ENCODE assay signal across 8 mouse cellular contexts in the genomic region with DNA sequence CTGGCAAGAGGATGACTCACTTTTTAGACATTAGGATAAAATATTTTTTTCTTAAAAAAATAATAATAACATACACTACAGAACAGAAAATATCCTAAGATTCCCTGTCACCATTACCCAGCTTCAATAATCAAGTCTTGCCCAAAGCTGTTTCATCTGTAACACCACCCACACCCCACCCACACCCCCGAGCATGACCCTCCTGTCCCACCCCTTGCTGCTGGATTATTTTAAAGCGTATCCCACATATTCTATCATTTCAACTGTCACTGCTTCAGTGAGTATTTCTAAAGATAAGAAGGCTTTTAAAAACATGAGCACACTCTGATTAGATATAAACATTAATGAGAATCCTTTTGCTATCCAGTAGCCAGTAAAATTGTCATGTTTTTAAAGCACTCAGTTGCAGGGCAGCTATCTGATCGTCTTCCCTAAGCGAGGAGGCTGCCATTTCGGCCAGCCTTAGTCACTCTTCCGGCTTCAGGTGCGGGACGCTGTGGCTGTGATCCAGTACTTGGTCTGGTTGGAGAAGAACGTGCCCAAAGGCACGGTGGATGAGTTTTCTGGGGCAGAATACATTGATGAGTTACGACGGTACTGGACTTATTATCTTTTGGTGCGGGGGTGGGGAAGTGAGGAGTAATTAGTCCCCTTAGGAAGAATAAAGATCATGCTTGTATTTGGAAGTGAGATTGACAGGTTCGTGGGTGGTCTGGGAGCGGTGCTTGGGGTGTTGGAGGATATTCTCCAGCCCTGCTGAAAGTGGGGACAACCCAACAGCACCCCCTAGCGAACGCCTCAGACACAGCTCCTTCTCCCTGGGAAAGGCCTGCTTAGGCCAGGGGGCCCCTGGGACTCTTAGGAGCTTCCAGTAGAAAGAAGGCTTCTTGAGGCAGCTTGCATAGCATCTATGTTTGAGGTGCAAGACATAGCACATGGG. TPM values are rescaled to one million over a fixed set of nuclear protein-coding genes. Genes with fewer than 3 reads are reported as not detected.
DNase-seq lines count a peak whose midpoint lies in the region; ATAC-seq and TF ChIP-seq lines count a peak whose summit lies in the region.

No protein-coding gene starts in this region.

- H3K4me1 ChIP-seq in forebrain, embryonic 11.5 days (replicated peaks; ENCODE audit: control insufficient read depth, insufficient read depth, low read length): no peaks in the 10 kb centered on the region
- H3K4me1 ChIP-seq in heart, postnatal 0 days (ENCODE audit: control insufficient read depth, insufficient read depth): no peaks in the 10 kb centered on the region
- no peaks in the 10 kb centered on the region for H3K4me1 ChIP-seq in liver, postnatal 0 days (ENCODE audit: insufficient read depth)

- H3K9ac ChIP-seq in forebrain, embryonic 11.5 days (ENCODE audit: low read length): no peak overlapping the region
- H3K9ac ChIP-seq in heart, postnatal 0 days (replicated peaks; ENCODE audit: low read depth, low read length): no peak overlapping the region
- H3K9ac ChIP-seq in liver, postnatal 0 days (replicated peaks): no peak overlapping the region

- no peak overlapping the region for H3K27ac ChIP-seq in forebrain, embryonic 11.5 days (ENCODE audit: low read depth, low read length)
- H3K27ac ChIP-seq in heart, postnatal 0 days (ENCODE audit: low read depth): no peak overlapping the region
- no peak overlapping the region for H3K27ac ChIP-seq in liver, postnatal 0 days (ENCODE audit: low read depth)

- no peak for TF ChIP-seq EP300 in heart, postnatal 0 days (IDR thresholded peaks at IDR 0.05; ENCODE audit: low read depth)
- no peak for TF ChIP-seq EP300 in liver, postnatal 0 days (IDR thresholded peaks at IDR 0.05; ENCODE audit: low read depth)

- WGBS in forebrain, embryonic 11.5 days: 26% methylated on average over 17 of the region's 17 CpGs
- 19% methylated on average over 17 of the region's 17 CpGs for WGBS in heart, postnatal 0 days
- 27% methylated on average over 17 of the region's 17 CpGs for WGBS in liver, postnatal 0 days (ENCODE audit: insufficient replicate concordance)

- peak; percentile 61 for TF ChIP-seq CTCF in heart, postnatal 0 days (IDR thresholded peaks at IDR 0.05; ENCODE audit: low read depth)
- TF ChIP-seq CTCF in liver, postnatal 0 days (IDR thresholded peaks at IDR 0.05; ENCODE audit: low read depth): peak; percentile 74

- no peak overlapping the region for H3K4me3 ChIP-seq in forebrain, embryonic 11.5 days (ENCODE audit: low read depth, low read length)
- no peak overlapping the region for H3K4me3 ChIP-seq in heart, postnatal 0 days (ENCODE audit: low read depth, low read length)
- peak overlapping the region; percentile 9; the same call in 1 of the 2 replicates for H3K4me3 ChIP-seq in liver, postnatal 0 days (ENCODE audit: low read depth, low read length)

- H3K36me3 ChIP-seq in forebrain, embryonic 11.5 days (ENCODE audit: control insufficient read depth, insufficient read depth, low read length): no peaks in the 10 kb centered on the region
- no peaks in the 10 kb centered on the region for H3K36me3 ChIP-seq in heart, postnatal 0 days (replicated peaks; ENCODE audit: control insufficient read depth, insufficient read depth, low read length)
- H3K36me3 ChIP-seq in liver, postnatal 0 days (replicated peaks; ENCODE audit: insufficient read depth, low read length): no peaks in the 10 kb centered on the region

- ATAC-seq in forebrain, embryonic 11.5 days (replicated peaks; ENCODE audit: low FRiP score): peak; percentile 61; the same call in 1 of the 2 replicates
- ATAC-seq in heart, postnatal 0 days (ENCODE audit: insufficient read depth, low read depth): no peak; the same call in 1 of the 2 replicates
- peak; percentile 62; the same call in 1 of the 2 replicates for ATAC-seq in liver, postnatal 0 days

- no peaks in the 10 kb centered on the region for H3K9me3 ChIP-seq in forebrain, embryonic 11.5 days (ENCODE audit: control insufficient read depth, low read length)
- no peaks in the 10 kb centered on the region for H3K9me3 ChIP-seq in heart, postnatal 0 days (replicated peaks; ENCODE audit: control insufficient read depth, low read length)
- no peaks in the 10 kb centered on the region for H3K9me3 ChIP-seq in liver, postnatal 0 days (ENCODE audit: low read length)

- no peaks in the 10 kb centered on the region for H3K27me3 ChIP-seq in forebrain, embryonic 11.5 days (ENCODE audit: control insufficient read depth, insufficient read depth, low read length)
- H3K27me3 ChIP-seq in heart, postnatal 0 days (ENCODE audit: control insufficient read depth, insufficient read depth, low read length): no peaks in the 10 kb centered on the region
- no peaks in the 10 kb centered on the region for H3K27me3 ChIP-seq in liver, postnatal 0 days (ENCODE audit: insufficient read depth, low read length)

- H3K4me2 ChIP-seq in forebrain, embryonic 11.5 days (ENCODE audit: low read depth, low read length, severe bottlenecking): peak overlapping the region; percentile 9; the same call in 1 of the 2 replicates
- peak overlapping the region; percentile 48 for H3K4me2 ChIP-seq in heart, postnatal 0 days (ENCODE audit: low read depth, low read length)
- peak overlapping the region; percentile 51 for H3K4me2 ChIP-seq in liver, postnatal 0 days (ENCODE audit: low read depth, low read length)

- DNase-seq in ES-CJ7 (ENCODE audit: low read depth, low spot score): peak; percentile 56
- peak; percentile 24 for DNase-seq in c-Kit-negative CD71-positive TER-119-positive erythroid progenitor cells, embryonic 14.5 days (ENCODE audit: low read depth, low spot score)
- DNase-seq in forebrain, embryonic 11.5 days (ENCODE audit: low spot score): peak; percentile 82
- DNase-seq in heart, postnatal 0 days (ENCODE audit: low spot score): peak; percentile 39
- DNase-seq in kidney, postnatal 14 days: peak; percentile 51
- peak; percentile 75 for DNase-seq in liver, postnatal 0 days
- DNase-seq in ovary, postnatal 14 days (ENCODE audit: low spot score): peak; percentile 39
- DNase-seq in thymus, postnatal 36 days: peak; percentile 72 to 73

RNA-seq across cellular contexts. Expression of gene Xpnpep2, which starts 15.9 kb away (rescaled TPM):
- 1.5 and 2.2 TPM in 2 replicates for polyA plus RNA-seq in forebrain, embryonic 11.5 days (2014; fragmentation: Nextera tagmentation; extraction: Ambion mirVana)
- 1.9 TPM in 1 of 2 replicates, not detected in the other for total RNA-seq in heart, postnatal 0 days (2014; rRNA removed; ENCODE audit: low replicate concordance)
- polyA plus RNA-seq in heart, postnatal 0 days (2015; fragmentation: Nextera tagmentation; extraction: Ambion mirVana): 0.58 and 0.66 TPM in 2 replicates
- 0.05 TPM in 1 of 2 replicates, not detected in the other for polyA plus RNA-seq in liver, postnatal 0 days (2015; fragmentation: Nextera tagmentation; extraction: Ambion mirVana)

RNA-seq across cellular contexts. Expression of gene Sash3, which starts 21.8 kb away (rescaled TPM):
- polyA plus RNA-seq in forebrain, embryonic 11.5 days (2014; fragmentation: Nextera tagmentation; extraction: Ambion mirVana): 0.67 and 0.80 TPM in 2 replicates
- total RNA-seq in heart, postnatal 0 days (2014; rRNA removed; ENCODE audit: low replicate concordance): 0.61 and 5.7 TPM in 2 replicates
- 0.52 and 0.67 TPM in 2 replicates for polyA plus RNA-seq in heart, postnatal 0 days (2015; fragmentation: Nextera tagmentation; extraction: Ambion mirVana)
- polyA plus RNA-seq in liver, postnatal 0 days (2015; fragmentation: Nextera tagmentation; extraction: Ambion mirVana): 8.4 and 9.3 TPM in 2 replicates

Comparison
In these comparisons a context has a peak if more than half of its experiments do, and no peak if none do; other contexts are left out.
1. DNase-seq: peak in every context shown above with its lines; median percentile 82 in forebrain, embryonic 11.5 days; 75 in liver, postnatal 0 days; 72 in thymus, postnatal 36 days; 56 in ES-CJ7; 51 in kidney, postnatal 14 days; 39 in heart, postnatal 0 days; 39 in ovary, postnatal 14 days; 24 in c-Kit-negative CD71-positive TER-119-positive erythroid progenitor cells, embryonic 14.5 days.